Mouse (Mus musculus) spleen, adult 2 months (tissue): Measurements from ENCODE around the gene Pdzrn4. TPM values are rescaled to one million over a fixed set of nuclear protein-coding genes. Genes with fewer than 3 reads are reported as not detected.

ENCODE experiments used
- DNase-seq, 2 experiments: peaks; one replicate each; pipeline versions ENCODE4 v3.0.0 to v3.0.0-alpha.2; 2012 to 2021; ENCODE audit warnings: low spot score in 2 of 2, low read depth in 1 of 2
- H3K27ac ChIP-seq: fragments of 200-500 bp; 2 replicates; pipeline ENCODE4 v1.5.1; 2012; ENCODE audit warnings: low read length, inconsistent platforms; ENCODE audit not compliant: insufficient read depth
- H3K27me3 ChIP-seq: fragments of 200-500 bp; 2 replicates; pipeline ENCODE4 v1.6.1; 2012; ENCODE audit warnings: mild to moderate bottlenecking, moderate library complexity, low read length, inconsistent platforms; ENCODE audit not compliant: control insufficient read depth, insufficient read depth
- H3K36me3 ChIP-seq: fragments of 200-500 bp; 2 replicates; pipeline ENCODE4 v1.6.1; 2012; ENCODE audit warnings: mild to moderate bottlenecking, low read length, inconsistent platforms; ENCODE audit not compliant: control insufficient read depth, insufficient read depth
- H3K4me1 ChIP-seq: fragments of 200-500 bp; 2 replicates; pipeline ENCODE4 v1.6.1; 2011; ENCODE audit warnings: inconsistent platforms; ENCODE audit not compliant: control insufficient read depth, insufficient read depth, insufficient read length
- H3K4me3 ChIP-seq: fragments of 200-500 bp; 2 replicates; pipeline ENCODE4 v1.5.1; 2011; ENCODE audit warnings: mild to moderate bottlenecking, inconsistent platforms; ENCODE audit not compliant: insufficient read depth, insufficient read length; ENCODE audit errors: extremely low read depth
- CTCF ChIP-seq: fragments of 200-500 bp; IDR thresholded peaks from 2 replicates; pipeline ENCODE4 v1.5.1; 2011; ENCODE audit warnings: mild to moderate bottlenecking, inconsistent platforms; ENCODE audit not compliant: insufficient read depth, insufficient read length, insufficient replicate concordance; ENCODE audit errors: extremely low read depth
- POLR2A ChIP-seq: fragments of 200-500 bp; IDR thresholded peaks from 2 replicates; pipeline ENCODE4 v1.6.1; 2011; ENCODE audit warnings: low read depth, low read length, inconsistent platforms
- WGBS: fragments of 180-500 bp; shearing (Covaris S2); methylation state at CpG from one replicate; pipeline ENCODE4 v1.1.7; 2018; 5-methylcytosine and 5-hydroxymethylcytosine counted together
- polyA plus RNA-seq: library from polyadenylated mRNA; depleted of rRNA; stranded (reverse); fragments of >200 nt; gene quantifications from 2 replicates; pipeline ENCODE4 v1.2.3, GENCODE M21; 2012

Pdzrn4 gene
- polyA plus RNA-seq, 1 experiment, result 0.02 TPM

DNA sequence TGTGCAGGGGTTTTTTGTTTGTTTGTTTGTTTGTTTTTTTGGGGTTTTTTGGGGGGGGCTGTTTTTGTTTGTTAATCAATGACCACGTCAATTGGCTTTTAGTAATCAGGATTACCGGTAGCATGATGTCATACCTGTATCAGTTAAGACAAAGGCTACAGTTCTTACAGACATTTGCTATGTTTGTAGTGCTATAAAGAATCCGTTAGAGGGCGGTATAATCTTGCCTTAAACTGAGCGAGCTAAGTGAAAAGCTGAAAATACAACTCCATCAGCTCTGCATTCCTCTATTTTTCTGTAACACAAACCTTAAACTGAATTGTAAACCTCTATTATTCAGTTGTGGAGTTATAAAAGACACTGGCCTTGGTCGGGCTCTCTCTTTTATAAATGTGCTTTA, 37.9 kb downstream of the Pdzrn4 start:
- Histone ChIP-seq H3K36me3 (no peaks in the 10 kb centered on the region), H3K4me3 (no peak overlapping the region), H3K4me1 (no peaks in the 10 kb centered on the region), H3K27ac (no peak overlapping the region), H3K27me3 (no peaks in the 10 kb centered on the region)
- WGBS, result 6% methylated on average over 6 of the region's 6 CpGs
- DNase-seq, result no peak
- no peak for TF ChIP-seq CTCF
- no peak for TF ChIP-seq POLR2A

DNA sequence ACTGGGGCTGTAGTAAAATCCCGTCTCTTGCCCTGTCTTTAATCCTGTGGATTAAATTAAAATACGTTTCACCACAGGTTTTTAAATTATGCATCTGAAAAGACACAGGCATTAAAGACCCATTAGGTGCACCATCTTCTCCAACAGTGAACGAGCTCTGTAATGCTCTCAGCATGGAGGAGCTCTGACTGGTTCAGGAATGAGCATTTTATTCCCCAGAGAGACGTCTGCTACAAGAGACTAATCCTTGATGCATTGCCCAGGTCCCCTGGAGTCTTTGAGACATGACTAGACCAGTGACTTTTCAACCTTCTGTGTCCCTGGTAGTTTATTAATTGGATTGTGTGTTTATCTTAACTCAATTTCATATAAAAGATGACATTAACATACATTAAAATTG, 38.6 kb downstream of the Pdzrn4 start:
- no peaks in the 10 kb centered on the region for H3K4me1 ChIP-seq
- DNase-seq, result no peak
- 73% methylated on average over 4 of the region's 4 CpGs for WGBS
- no peaks in the 10 kb centered on the region for H3K36me3 ChIP-seq
- no peak overlapping the region for H3K4me3 ChIP-seq
- H3K27me3 ChIP-seq, result no peaks in the 10 kb centered on the region
- no peak overlapping the region for H3K27ac ChIP-seq
- TF ChIP-seq CTCF (no peak), POLR2A (no peak)

DNA sequence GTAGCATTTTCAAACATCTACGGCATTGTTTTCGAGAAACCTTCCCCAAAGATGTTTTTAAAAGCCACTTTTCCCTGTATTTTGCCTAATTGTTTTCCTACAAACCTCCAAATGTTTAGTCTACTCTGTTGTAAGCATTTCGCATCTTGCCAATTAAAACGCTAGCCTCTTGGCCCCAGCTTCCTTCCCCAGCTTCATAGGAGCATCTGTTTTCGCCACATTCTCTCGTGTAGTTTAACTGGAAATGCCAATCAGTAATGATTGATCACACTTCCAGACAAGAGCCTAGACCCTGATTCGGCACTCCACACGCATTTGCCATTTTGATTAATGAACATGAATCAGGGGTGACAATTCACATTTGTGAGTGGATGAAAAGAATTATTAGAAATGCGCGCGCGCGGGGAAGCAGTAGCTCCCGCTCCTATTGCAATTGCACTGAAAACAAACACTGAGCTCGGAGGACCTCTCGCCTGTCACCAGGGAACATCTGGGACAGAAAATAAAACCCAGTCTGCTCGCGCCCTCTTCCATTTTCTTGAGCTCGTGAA, 45.0 kb downstream of the Pdzrn4 start:
- Histone ChIP-seq H3K4me1 (no peaks in the 10 kb centered on the region), H3K27me3 (no peaks in the 10 kb centered on the region), H3K4me3 (no peak overlapping the region), H3K36me3 (no peaks in the 10 kb centered on the region), H3K27ac (no peak overlapping the region)
- WGBS, result 83% methylated on average over 19 of the region's 19 CpGs
- TF ChIP-seq CTCF, result no peak
- no peak for TF ChIP-seq POLR2A
- DNase-seq, result no peak

DNA sequence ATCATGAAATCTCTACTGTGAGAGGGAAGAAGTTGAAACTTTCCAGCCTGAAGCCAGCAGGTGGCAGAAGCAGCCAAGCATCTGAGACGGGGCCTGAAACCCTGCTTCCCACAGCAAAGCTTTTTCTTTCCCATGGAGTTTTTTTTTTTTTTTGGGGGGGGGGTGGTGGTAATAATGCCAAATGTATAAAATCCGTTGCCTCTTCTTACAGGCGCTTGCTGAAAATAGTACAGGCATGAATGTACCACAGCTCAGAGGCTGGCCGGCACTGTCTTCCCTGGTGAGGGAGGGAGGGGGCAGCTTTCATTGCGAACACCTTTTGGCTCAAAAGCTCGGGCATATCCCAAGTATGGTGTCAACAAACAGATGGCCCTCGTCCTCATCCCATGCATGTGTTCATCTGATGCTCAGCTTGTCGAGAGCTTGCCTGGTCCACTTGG, 51.0 kb downstream of the Pdzrn4 start:
- 56% methylated on average over 8 of the region's 8 CpGs for WGBS
- no peak for DNase-seq
- Histone ChIP-seq H3K4me1 (no peaks in the 10 kb centered on the region), H3K27ac (no peak overlapping the region), H3K4me3 (no peak overlapping the region), H3K36me3 (no peaks in the 10 kb centered on the region), H3K27me3 (no peaks in the 10 kb centered on the region)
- TF ChIP-seq POLR2A (no peak), CTCF (no peak)

DNA sequence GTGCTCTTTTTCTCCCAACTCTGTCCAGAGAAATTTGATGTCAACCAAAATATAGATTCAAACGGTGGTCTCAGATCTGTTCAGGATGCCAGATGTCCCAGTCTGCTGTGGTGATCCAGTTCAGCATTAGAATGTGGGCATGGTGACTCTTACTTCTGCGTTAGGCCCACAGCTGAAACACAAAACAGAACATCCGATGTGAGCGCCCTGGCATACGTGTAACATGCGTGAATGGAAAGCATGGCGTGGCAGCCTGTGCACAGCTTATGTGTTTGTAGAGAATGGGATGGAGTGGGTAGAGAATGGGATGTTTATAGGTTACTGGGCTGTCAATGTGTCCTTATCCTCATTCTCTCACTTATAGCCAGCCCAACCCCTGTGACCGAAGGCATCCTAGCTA, 52.4 kb downstream of the Pdzrn4 start:
- Histone ChIP-seq H3K27ac (no peak overlapping the region), H3K4me3 (no peak overlapping the region), H3K27me3 (no peaks in the 10 kb centered on the region), H3K36me3 (no peaks in the 10 kb centered on the region), H3K4me1 (no peaks in the 10 kb centered on the region)
- WGBS, result 90% methylated on average over 8 of the region's 8 CpGs
- no peak for TF ChIP-seq CTCF
- TF ChIP-seq POLR2A, result no peak
- DNase-seq, result no peak

DNA sequence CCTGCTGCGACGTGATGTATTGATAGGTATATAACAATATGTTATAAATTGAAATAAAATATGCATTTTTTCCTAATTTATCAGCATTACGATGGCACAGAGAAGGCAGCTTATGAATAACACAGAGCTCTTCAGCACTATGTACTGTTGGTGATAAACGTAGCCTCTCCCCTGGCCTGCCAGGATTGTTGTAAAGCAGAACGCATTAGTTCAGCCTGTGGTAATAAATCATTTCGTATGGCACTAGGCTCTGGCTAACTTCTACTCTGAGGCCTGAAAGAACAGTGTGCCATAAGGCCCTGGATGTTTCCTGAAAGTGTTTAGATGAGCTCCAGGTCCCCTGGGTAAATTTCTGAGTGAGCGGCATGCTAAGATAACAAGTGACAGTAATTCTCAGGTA, 55.9 kb downstream of the Pdzrn4 start:
- no peak overlapping the region for H3K27ac ChIP-seq
- no peaks in the 10 kb centered on the region for H3K4me1 ChIP-seq
- no peaks in the 10 kb centered on the region for H3K27me3 ChIP-seq
- H3K4me3 ChIP-seq, result no peak overlapping the region
- H3K36me3 ChIP-seq, result no peaks in the 10 kb centered on the region
- DNase-seq, result no peak
- TF ChIP-seq CTCF (no peak), POLR2A (no peak)
- WGBS, result 75% methylated on average over 7 of the region's 7 CpGs

DNA sequence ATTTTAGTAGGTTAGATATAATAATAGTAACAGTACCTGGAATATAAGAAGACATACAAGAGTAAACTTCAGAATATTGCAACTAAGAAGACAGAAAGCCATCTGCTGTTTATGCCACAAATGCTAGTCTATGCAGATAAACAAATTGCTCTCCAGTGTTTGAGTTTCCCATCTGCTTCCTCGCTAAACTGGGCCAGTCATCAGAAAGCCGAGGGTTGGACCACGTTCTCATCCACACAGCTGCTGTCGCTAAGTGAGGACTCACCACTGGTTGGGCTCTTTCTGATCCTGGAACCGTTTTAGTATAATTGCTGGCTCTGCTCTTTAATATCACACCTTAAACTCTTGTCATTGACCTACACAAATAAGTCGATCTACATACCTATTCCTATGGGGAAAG, 85.5 kb downstream of the Pdzrn4 start:
- DNase-seq, result no peak
- no peaks in the 10 kb centered on the region for H3K27me3 ChIP-seq
- 87% methylated on average over 6 of the region's 6 CpGs for WGBS
- H3K27ac ChIP-seq, result no peak overlapping the region
- H3K4me3 ChIP-seq, result no peak overlapping the region
- TF ChIP-seq POLR2A (no peak), CTCF (no peak)
- no peaks in the 10 kb centered on the region for H3K36me3 ChIP-seq
- no peaks in the 10 kb centered on the region for H3K4me1 ChIP-seq
